Mouse (Mus musculus) kidney, embryonic 14.5 days (tissue): Measurements from ENCODE around the gene Slc33a1. TPM values are rescaled to one million over a fixed set of nuclear protein-coding genes. Genes with fewer than 3 reads are reported as not detected.

Experiments
- ATAC-seq: fragments of 200-750 bp; cut with Nextera tagmentation; 2 replicates; pipeline ENCODE4 v1.8.0; 2017; ENCODE audit warnings: moderate number of reproducible peaks, mild to moderate bottlenecking, moderate TSS enrichment, moderate library complexity; ENCODE audit not compliant: low FRiP score, low TSS enrichment
- H3K27ac ChIP-seq: fragments of 300-500 bp; sonication (generic); 2 replicates; pipeline ENCODE4 v1.5.1; 2014; ENCODE audit warnings: low read depth, mild to moderate bottlenecking, low read length, moderate library complexity, mixed read lengths
- H3K27me3 ChIP-seq: fragments of 300-500 bp; sonication (generic); 2 replicates; pipeline ENCODE4 v1.6.1; 2014; ENCODE audit warnings: mild to moderate bottlenecking, low read length; ENCODE audit not compliant: control insufficient read depth, insufficient read depth
- H3K36me3 ChIP-seq: fragments of 300-500 bp; sonication (generic); 2 replicates; pipeline ENCODE4 v1.6.1; 2014; ENCODE audit warnings: low read length, mixed read lengths; ENCODE audit not compliant: control insufficient read depth, insufficient read depth
- H3K4me1 ChIP-seq: fragments of 300-500 bp; sonication (generic); 2 replicates; pipeline ENCODE4 v1.6.1; 2014; ENCODE audit warnings: low read length, mixed read lengths; ENCODE audit not compliant: control insufficient read depth, insufficient read depth
- H3K4me2 ChIP-seq: fragments of 300-500 bp; sonication (generic); replicated peaks from 2 replicates; pipeline ENCODE4 v1.6.1; 2014; ENCODE audit warnings: low read depth, mild to moderate bottlenecking, low read length
- H3K4me3 ChIP-seq: fragments of 300-500 bp; sonication (generic); 2 replicates; pipeline ENCODE4 v1.5.1; 2014; ENCODE audit warnings: mild to moderate bottlenecking, low read length
- H3K9ac ChIP-seq: fragments of 300-500 bp; sonication (generic); 2 replicates; pipeline ENCODE4 v1.6.1; 2014; ENCODE audit warnings: low read depth, mild to moderate bottlenecking, low read length, moderate library complexity
- H3K9me3 ChIP-seq: fragments of 300-500 bp; sonication (generic); 2 replicates; pipeline ENCODE4 v1.6.1; 2016; ENCODE audit warnings: low read length; ENCODE audit not compliant: control insufficient read depth
- WGBS: fragments of 180-500 bp; shearing (Covaris S2); extraction: QIAGEN DNeasy Blood & Tissue Kit; methylation state at CpG from one replicate; pipeline ENCODE4 v1.1.7; 2014; 5-methylcytosine and 5-hydroxymethylcytosine counted together
- polyA plus RNA-seq: library from polyadenylated mRNA; unstranded; fragments of >200 nt; fragmentation: Nextera tagmentation; extraction: Ambion mirVana; gene quantifications from 2 replicates; pipeline ENCODE4 v1.2.1, GENCODE M21; 2014

Slc33a1 gene
- polyA plus RNA-seq, 1 experiment from 2014 or later = 22.1 TPM

DNA sequence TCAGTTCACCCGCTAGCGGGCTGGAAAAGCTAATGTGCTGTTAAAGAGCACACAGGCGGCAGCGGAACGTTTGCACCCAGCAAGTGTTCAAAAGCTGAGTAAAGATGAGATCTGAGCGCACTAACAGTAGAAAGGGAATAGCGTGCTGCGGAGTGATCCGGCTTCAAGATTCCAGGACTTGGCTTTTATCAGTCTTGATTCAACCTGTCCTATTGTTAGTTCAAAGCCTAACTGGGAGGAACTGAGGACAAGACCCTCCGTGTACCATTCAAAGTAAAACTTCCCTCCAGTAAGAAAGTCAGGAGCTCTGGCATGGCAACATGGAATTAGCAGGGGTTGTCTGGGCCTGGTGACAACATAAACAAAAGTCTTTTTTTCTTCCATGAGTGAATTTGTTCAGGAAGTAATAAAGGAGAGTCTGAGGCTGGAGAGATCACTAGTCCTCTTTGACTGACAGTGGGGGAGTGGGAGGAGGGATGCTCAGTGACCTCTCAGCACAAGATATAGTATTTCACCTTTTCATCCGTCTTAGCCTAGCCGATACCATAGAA lies 64.5 kb downstream of the Slc33a1 start:
- peak overlapping the region; percentile 81 for H3K4me3 ChIP-seq
- H3K27ac ChIP-seq = peak overlapping the region; percentile 55; the same call in 1 of the 2 replicates
- H3K9ac ChIP-seq = no peak overlapping the region
- no peaks in the 10 kb centered on the region for H3K36me3 ChIP-seq
- peak overlapping the region; percentile 97 for H3K4me2 ChIP-seq
- no peaks in the 10 kb centered on the region for H3K9me3 ChIP-seq
- peaks cover 7% of the 10 kb centered on the region for H3K4me1 ChIP-seq
- peak; percentile 68 for ATAC-seq
- H3K27me3 ChIP-seq = no peaks in the 10 kb centered on the region
- 2% methylated on average over 12 of the region's 12 CpGs for WGBS

DNA sequence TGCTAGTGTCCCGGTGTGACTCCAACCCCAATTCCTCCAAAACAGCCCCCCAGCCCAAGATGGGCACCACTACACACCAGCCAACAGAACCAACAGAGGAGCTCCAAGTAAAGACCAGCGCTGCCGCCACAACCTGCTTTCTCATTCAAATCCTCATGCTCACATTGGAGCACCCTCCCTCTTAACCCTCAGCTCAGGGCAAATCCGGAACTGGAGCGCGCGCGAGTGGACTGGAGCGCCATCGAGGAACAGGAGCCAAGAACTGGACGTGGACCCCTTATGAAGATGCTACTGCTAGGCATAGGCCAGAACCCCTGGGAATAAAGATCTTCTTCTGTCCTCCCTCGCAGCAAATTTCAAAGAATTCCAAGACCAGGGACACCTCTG lies 65.3 kb downstream of the Slc33a1 start, which contains the start of gene Plch1:
Plch1 (minus strand) TSS at position 164 of the 387 bp plus-strand sequence.
- Histone ChIP-seq H3K4me2 (peak within 1 kb of the TSS; percentile 97), H3K4me1 (peaks cover 6% of the 10 kb centered on the region; the same call in 1 of the 2 replicates), H3K27ac (peak within 1 kb of the TSS; percentile 85), H3K36me3 (no peaks in the 10 kb centered on the region), H3K9ac (peak within 1 kb of the TSS; percentile 78), H3K4me3 (peak within 1 kb of the TSS; percentile 81), H3K27me3 (no peaks in the 10 kb centered on the region), H3K9me3 (no peaks in the 10 kb centered on the region)
- 0% methylated on average over 12 of the region's 12 CpGs for WGBS
- ATAC-seq = peak; percentile 71

DNA sequence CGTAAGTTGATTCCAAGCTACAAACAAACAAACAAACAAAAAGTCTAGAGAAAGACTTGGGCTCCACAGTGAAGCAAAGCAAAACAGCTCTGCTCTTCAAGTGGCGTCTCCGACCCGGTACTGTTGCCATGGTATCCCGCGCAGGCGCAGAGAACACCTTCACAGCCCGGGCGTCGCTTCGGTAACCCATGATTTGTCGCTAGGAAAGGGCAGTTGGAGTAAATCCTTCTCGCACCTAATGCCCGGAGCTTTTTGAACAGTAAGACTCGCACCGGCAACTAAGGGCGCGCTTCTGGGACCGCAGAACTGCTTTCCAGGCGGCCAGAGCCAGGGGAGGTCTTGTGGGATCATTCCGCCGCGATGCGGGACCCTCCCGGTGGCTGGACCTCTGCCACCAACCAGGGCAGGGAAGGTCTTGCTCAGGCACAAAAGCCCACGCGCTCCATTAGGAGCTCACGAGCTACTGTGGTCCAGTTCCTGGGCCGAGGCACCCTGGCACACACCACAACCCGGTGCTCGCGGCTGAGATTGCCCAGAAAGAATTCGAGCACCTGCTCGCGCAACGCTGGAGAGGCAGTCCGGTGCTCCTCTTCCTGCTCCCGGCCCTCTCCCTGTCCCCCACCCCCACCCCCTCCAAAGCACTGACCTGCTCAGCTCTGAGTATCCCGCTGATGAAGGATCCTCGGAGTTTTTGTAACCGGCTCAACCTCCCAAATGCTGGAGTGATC lies 65.8 kb downstream of the Slc33a1 start:
- H3K27ac ChIP-seq = peak overlapping the region; percentile 85
- WGBS = 0% methylated on average over 41 of the region's 41 CpGs
- H3K4me3 ChIP-seq = peak overlapping the region; percentile 81
- peak overlapping the region; percentile 97 for H3K4me2 ChIP-seq
- H3K36me3 ChIP-seq = no peaks in the 10 kb centered on the region
- peak overlapping the region; percentile 78 for H3K9ac ChIP-seq
- H3K9me3 ChIP-seq = no peaks in the 10 kb centered on the region
- H3K27me3 ChIP-seq = no peaks in the 10 kb centered on the region
- peak; percentile 79 for ATAC-seq
- peaks cover 6% of the 10 kb centered on the region; the same call in 1 of the 2 replicates for H3K4me1 ChIP-seq

DNA sequence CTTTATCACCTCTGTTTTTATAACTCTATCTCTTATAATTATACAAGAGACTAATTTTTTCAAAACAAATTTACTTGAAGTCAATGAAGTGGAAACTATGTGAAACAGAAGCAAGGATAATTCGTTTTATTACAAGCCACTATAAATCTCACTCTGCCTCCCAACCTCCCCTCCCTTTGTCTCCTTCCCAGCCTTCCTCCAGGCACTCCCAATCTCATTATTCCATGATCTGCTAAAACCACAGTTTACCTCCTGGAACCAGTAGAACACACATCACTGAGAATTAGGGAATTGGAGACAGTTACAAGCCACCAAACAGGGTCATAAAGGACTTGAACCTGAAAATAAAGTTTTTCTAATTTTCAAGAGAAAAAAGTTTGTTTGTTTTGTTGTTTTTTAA lies 67.4 kb downstream of the Slc33a1 start:
- no peak overlapping the region for H3K9ac ChIP-seq
- H3K9me3 ChIP-seq = no peaks in the 10 kb centered on the region
- H3K27me3 ChIP-seq = no peaks in the 10 kb centered on the region
- H3K4me3 ChIP-seq = peak overlapping the region; percentile 81; the same call in 1 of the 2 replicates
- 4% methylated on average over 1 of the region's 1 CpGs for WGBS
- H3K4me2 ChIP-seq = peak overlapping the region; percentile 97
- H3K27ac ChIP-seq = no peak overlapping the region
- peaks cover 6% of the 10 kb centered on the region; the same call in 1 of the 2 replicates for H3K4me1 ChIP-seq
- ATAC-seq = no peak
- no peaks in the 10 kb centered on the region for H3K36me3 ChIP-seq

DNA sequence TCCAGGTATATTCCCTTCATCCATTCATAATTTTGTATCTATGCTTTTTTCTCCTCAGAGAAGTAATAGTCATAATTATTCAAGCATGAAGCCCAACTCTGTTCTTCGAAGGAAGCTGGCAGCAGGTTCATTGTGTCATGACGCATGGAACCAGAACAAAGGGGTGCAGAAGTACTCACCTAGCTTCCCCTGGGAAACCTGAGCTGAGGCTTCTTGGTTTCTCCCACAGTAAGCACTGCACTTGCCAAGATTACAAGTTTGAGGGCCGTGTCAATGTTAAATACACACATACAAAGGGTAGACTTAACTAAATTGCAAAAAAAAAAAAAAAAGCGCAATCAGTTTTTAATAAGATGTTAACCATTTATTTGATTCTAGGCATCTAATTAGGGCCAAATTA lies 68.3 kb downstream of the Slc33a1 start:
- Histone ChIP-seq H3K4me1 (peaks cover 6% of the 10 kb centered on the region; the same call in 1 of the 2 replicates), H3K36me3 (no peaks in the 10 kb centered on the region), H3K9me3 (no peaks in the 10 kb centered on the region), H3K27ac (no peak overlapping the region), H3K4me2 (0 out of 2 replicates have a peak overlapping the region, but pooled peaks have one; percentile 6), H3K27me3 (no peaks in the 10 kb centered on the region), H3K4me3 (no peak overlapping the region), H3K9ac (no peak overlapping the region)
- WGBS = 50% methylated on average over 4 of the region's 4 CpGs
- no peak for ATAC-seq

DNA sequence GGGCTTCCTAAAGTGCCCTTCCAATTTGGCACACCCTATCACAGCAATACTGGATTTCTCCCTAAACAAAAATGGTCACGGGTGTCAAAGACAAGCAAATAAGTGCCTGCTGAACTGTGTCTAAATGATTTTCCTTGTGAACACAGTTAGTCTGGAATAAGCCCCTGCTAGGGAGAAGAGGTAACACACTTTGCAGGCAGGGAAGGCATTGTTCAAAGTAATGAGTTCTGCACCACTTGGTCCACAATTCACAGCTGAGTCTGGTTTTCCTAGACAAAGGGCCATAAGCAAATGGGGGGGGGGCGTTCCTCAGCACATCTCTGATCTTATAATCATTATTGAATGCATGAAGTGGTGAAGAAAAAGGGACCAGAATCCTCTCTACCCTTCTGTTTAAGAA lies 68.8 kb downstream of the Slc33a1 start:
- no peak for ATAC-seq
- WGBS = 34% methylated on average over 2 of the region's 2 CpGs
- Histone ChIP-seq H3K4me3 (no peak overlapping the region), H3K9ac (no peak overlapping the region), H3K4me1 (peaks cover 6% of the 10 kb centered on the region; the same call in 1 of the 2 replicates), H3K27ac (no peak overlapping the region), H3K27me3 (no peaks in the 10 kb centered on the region), H3K4me2 (0 out of 2 replicates have a peak overlapping the region, but pooled peaks have one; percentile 6), H3K36me3 (no peaks in the 10 kb centered on the region), H3K9me3 (no peaks in the 10 kb centered on the region)

DNA sequence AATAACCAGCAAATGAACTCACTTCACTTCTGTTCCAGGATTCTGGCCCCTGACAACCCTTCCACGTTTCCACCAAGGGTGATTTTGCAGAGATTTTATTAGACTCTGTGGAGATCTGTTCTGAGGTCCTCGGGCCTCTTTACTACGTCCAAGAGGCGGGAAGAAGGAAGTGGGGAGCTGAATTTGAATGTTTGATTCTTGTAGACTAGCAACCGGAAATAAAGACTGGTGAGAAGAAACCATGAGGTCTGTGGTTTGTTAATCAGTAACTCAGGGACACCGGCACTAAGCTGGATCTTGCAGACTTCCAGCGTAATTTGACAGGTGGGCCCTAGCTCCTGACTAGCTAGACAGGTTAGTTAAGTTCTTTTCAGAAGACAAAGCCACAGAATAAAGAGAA lies 70.9 kb downstream of the Slc33a1 start:
- peak overlapping the region; percentile 59; the same call in 1 of the 2 replicates for H3K27ac ChIP-seq
- H3K9ac ChIP-seq = no peak overlapping the region
- H3K4me3 ChIP-seq = no peak overlapping the region
- no peaks in the 10 kb centered on the region for H3K36me3 ChIP-seq
- H3K4me1 ChIP-seq = peaks cover 4% of the 10 kb centered on the region; the same call in 1 of the 2 replicates
- peak overlapping the region; percentile 29; the same call in 1 of the 2 replicates for H3K4me2 ChIP-seq
- H3K27me3 ChIP-seq = no peaks in the 10 kb centered on the region
- H3K9me3 ChIP-seq = no peaks in the 10 kb centered on the region
- no peak for ATAC-seq
- 45% methylated on average over 7 of the region's 7 CpGs for WGBS

DNA sequence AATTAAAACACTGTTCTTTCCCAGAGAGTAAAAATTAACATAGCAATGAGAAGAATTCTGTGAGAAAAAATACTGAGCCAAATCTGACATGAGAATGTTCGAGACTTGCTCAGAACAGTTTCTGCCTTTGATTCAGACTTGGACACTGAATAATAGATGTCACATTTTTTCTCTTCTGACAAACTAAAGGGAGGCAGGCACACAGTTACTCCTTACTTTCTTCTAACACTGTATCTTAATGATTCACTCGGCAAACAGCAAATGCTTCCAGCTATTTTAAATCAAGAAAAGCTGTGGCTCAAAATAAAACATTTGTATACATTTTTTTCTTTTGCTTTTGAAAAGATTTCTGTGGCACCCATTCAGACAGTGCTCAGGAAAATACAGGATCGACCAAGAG lies 72.4 kb downstream of the Slc33a1 start:
- Histone ChIP-seq H3K4me2 (no peak overlapping the region), H3K9ac (no peak overlapping the region), H3K27me3 (no peaks in the 10 kb centered on the region), H3K4me3 (no peak overlapping the region), H3K9me3 (no peaks in the 10 kb centered on the region), H3K36me3 (no peaks in the 10 kb centered on the region), H3K4me1 (peaks cover 4% of the 10 kb centered on the region; the same call in 1 of the 2 replicates), H3K27ac (no peak overlapping the region)
- no peak for ATAC-seq
- 46% methylated on average over 3 of the region's 3 CpGs for WGBS
